Mouse (Mus musculus) thymus, adult 18-20 months (tissue): ENCODE data around the gene Dgki.

Experiments
- DNase-seq, 2 experiments: peaks; one replicate each; pipeline ENCODE4 v3.0.0; 2022; ENCODE audit warnings: mixed read lengths in 2 of 2

Gene Dgki

DNA sequence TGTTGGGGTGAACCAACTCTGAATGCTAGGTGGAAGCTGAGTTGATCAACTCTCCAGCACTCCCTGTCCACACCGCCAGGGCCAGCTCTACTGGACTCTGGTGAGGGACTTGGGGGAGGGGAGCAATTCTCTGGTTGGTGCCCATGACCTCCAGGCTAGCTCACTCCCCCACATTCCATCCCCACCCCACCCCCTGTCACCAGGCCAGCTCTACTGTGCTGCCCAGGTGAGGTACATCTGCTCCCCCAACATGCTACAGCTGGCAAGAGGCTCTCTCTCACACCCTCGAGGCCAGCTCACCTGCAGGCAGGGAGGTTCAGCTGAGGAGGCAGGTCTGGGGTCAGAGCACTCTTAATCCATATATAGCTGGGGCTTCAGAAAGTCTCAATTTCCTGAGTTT, 63.1 kb downstream of the Dgki start:
- no peak for DNase-seq

DNA sequence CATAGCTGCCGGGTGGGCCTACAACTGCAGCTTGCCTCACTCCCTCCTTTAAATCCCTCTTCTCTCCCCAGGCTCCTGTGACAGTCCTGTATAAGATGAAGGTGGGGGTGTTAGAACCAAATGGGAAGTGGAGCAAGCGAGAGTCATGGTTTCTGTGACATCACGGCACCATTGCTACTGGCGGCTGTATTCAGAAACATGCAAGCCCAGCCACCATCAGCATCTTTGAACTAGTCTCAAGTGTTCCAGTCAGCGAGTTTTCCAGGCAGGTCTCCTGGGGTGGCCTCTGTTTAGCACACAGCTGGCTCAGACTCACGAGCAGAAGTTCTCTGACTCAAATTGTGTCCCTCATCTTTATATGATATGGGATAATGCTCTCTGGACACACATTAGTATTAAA, 68.8 kb downstream of the Dgki start:
- no peak for DNase-seq

DNA sequence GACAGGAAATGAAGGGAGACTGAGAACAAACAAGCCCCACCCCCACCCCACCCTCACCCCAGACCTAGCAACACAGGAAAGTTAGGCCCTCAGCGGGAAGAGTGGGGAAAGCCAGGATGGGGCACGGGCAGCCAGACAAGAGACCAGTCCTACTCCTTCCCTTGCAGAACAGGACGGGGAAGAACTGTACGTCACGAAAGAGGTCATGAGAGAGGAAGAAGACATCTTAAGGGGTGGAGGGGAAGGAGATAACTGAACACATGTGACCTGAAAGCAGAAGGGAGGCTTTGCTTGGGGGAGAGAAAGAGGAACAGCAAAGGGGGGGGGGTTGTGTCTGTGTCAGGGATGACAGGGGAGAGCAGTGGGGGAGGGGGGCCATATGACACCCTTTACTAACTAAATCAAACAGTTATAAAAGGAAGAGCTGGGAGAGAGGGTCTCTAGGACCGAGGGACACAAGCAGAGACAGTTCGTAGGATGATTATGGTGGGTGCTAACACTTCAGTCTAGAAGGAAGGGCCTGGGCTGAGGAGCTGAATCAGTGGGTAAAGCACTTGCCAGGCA, 77.0 kb downstream of the Dgki start:
- DNase-seq = no peak

DNA sequence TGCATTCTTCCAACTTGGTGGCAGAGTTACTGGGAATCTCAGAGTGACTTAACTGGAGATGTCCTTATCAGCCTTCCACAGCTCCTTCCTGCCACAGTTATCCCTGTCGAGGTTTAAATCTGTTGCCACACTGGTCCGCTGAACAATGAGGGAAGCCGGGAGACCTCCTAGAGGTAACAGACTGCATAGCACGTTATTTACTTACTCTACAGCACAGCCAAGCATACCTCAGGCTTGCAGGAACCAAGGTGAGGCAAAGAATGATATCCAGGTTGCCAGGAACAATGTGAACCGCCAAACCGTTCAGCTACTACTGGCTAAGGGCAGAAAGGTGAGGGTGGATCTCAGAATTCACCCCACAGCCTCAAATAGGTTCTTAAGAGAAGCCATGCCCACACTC, 78.0 kb downstream of the Dgki start:
- DNase-seq = no peak

DNA sequence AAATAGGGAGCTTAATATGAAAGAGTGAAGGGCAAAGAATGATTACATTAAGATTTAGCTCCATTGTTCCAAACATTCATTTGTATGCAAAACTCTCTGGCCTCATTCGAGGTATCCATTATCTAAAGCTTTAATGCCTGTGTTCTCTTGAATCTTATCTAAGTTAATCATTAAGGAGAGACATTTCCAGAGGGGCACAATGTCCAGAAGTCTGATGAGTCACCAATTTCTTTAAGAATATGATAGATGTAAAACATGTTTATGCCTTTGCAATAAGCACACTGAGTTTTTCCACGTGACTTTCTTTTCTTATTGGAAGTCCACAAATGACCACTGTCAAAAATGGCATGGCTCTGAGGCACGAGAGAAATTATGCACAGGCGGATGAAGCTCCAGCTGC, 80.9 kb downstream of the Dgki start:
- DNase-seq = no peak

DNA sequence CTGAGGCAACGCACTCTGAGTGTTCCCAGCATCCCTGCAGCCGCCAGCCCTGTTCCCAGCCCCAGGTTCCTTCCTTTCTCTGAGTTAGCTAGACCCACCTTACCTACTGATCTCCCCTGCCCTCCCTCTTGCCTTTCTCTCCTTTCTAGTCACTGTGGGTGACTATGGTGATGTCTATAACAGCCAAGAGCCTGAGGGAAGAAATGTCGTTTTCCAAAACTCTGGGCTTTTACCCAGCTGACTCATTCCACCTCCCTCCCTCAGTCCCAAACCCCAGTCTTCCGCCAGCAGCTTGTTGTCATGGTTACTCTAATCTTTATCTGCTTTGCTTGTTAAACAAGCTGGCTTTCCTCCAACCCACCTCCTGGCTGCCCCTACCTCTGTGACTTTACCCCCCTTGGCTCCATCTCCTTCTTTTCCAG, 83.6 kb downstream of the Dgki start:
- DNase-seq = no peak

DNA sequence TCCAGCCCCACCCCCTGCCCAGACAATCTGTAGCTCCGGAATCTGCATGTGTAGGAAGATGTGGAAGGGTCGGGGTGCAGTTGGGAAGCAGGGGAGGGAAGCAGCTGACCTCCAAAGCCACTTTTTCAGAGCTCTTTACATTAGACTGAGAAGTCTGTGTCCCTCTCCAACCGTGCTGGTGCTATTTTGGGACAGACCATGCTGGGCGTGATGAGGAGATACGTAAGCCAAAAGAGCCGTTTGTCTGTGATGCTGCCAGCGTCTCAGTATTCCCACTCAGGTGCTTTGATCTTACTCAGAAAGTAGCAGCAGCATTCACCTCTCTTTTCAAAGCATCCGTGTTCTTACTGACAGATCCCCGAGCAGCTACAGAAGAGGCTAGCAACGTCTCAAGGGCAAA, 84.3 kb downstream of the Dgki start:
- DNase-seq = no peak

DNA sequence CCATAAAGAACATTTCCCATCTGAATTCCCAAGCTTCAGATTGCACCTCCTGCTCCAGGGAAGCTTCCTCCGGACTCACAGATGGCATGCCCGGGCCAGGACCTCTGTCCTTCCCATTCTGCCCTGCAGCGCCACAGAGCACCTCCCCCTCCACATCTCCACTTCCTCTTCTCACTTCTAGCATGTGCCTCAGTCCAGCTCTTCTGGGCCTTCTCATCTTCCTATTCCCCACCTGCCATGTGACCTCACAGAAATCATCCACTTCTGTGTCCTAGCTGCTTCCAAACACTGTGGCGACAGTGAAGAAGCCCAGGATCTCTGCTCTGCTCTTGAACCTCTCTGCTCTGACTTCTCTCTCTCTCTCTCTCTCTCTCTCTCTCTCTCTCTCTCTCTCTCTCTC, 87.1 kb downstream of the Dgki start:
- no peak for DNase-seq

DNA sequence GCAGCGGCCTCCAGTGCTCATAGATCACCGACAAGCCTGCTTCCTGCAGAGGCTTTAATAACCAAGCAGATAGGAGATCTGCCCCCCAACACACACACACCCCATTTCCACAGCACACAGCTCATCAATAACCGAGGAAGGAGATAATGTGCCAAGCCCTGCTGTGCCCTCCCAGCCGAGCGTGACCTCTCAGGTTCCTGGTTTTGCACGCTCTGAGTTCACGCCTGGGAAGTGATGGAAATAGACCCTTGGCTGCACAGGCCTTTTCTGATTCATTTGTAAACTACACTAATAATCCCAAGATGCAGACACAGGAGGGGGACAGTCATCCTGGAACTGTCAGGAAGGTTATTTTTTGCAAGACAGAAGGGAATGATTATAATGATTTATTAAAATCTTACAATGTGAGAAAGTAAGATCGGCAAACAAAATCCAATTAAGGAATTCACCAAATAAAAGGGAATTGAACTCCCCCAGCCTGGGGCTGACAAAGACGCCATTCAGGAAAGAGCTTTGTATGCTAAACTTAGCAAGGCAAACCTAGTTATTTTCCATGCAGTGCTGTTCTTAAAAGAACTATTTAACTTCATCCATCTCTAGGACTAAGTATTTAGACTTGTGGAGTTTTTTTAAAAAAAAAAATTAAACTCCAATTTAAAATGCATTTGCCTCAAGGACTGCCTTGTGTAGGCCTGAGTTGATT, 88.3 kb downstream of the Dgki start:
- DNase-seq = no peak

DNA sequence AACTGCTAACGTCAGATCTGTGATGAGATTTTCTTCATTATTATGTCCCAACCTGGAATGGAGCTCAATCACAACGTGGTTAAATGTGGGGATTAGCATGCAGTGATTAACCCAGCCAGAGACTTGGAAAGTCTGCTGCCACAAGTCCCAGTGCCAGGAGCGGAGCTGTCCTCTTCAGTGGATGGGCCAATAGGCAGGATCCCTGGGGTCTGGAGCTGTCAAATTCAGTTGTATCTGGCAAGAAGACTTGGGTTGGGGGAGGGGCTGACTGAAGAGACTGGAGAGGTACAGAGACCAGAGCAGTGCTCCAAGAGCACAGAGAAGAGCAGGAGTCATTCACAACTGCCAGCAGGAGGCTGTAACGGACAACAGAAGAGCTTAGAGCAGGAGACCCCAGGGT, 97.1 kb downstream of the Dgki start:
- no peak for DNase-seq

DNA sequence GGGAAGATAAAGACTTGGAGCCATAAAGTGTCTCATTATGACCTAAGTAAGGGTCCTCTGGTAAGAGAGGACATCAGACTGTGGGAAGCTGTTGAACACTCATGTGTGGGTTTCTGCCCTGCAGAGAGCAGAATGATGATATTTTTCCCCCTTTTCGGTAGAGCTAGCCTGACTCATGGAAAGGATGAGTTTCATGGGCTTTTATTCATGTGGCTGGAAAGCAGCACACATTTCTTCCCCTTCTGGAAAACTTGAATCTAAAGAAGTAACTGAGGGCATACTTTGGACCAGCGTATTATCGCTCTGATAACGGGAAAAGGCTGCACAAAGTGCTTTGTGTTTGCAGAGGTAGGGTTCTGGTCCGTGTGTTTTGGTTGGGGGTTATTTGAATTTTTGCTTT, 99.1 kb downstream of the Dgki start:
- no peak for DNase-seq

DNA sequence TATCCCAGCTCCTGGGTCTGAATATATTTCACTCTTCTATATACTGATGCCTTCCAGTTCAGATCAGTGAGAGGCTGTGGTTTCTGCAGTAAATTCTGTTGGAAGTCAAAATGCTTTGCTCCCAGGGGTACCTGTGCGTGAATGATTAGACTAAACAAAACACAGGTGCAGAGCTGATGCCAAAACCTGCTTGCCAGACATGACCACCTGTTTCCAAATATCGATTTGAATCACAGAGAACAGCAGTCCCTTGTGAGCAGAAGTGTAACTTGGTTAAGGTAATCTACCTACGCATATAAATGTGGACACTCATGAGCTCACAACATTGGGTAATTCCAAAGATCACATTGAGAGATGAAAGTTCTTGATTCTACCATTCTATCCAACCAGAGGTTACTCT, 100.5 kb downstream of the Dgki start:
- no peak for DNase-seq

DNA sequence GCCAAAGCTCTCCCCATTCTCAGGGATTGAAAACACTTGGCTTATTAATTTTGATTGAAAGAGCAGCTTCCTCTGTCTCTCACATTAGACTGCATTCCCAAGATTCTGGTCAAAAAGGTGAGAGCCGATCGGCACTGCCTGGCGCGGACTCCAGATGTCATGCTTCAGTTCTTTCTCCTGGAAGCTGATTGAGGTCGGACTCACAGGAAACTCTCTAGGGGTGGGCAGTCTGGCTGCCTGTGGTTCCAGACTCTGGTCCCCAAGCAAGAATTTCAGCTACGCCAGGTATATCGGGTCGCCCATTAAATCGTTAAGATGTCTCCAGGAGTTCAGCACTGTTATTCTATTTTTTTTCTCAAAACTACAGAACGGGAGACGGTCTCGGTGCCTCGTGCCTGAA, 102.2 kb downstream of the Dgki start:
- DNase-seq = no peak

DNA sequence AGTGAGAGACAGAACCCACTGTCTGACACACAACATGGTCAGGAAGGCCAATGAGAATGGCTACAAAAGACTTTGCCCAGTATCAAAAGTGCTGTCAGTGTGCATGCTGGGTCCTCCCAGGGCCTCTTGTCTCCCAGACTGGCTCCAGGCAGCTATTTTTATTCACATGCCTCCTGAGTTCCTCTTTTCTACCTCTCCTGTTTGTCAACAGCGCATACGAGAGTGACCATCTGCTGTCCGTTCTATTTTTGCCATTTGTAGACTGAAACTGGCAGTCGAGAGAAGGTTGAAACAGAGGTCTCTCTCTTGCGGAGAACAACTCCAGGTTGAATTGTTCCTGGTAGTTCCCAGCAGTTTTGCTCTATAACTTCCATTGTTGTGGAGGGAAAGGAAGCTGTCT, 103.1 kb downstream of the Dgki start:
- DNase-seq = no peak

DNA sequence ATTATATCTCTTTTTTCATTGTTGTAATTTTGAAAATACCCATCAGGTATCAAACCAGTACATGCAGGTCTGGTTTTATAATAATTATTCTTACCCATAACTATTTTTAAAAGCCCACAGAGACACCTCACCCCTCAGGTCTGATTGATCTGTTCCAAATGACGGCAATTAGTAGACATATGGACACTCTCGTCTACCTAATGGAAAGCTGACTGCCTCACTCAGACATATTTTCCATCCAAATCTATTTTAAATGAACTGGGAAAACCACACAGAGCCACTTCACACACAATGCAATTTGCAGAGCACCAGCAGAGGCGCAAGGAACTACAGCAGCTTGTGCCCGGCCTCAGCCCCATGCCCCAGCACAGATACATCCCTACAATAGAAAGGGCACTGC, 104.2 kb downstream of the Dgki start:
- no peak for DNase-seq

DNA sequence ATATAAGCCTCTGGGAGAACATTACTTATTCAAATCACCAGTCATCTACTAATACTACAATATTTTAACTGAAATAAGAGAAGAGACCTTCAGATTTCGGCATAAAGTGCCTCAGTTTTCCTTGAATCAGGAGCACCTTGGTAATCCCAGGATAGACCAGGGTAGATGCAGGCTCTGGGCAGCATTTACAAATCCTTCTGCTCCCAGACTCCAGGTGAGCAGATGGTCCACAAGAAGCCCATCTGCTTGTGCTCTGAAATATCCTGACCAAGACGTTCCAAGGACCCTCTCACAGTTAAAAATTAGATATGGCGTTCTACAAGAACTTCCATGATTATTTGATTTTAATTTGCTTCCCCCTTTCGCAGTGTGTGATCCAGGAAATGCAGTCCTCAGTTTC, 118.0 kb downstream of the Dgki start:
- DNase-seq = no peak

DNA sequence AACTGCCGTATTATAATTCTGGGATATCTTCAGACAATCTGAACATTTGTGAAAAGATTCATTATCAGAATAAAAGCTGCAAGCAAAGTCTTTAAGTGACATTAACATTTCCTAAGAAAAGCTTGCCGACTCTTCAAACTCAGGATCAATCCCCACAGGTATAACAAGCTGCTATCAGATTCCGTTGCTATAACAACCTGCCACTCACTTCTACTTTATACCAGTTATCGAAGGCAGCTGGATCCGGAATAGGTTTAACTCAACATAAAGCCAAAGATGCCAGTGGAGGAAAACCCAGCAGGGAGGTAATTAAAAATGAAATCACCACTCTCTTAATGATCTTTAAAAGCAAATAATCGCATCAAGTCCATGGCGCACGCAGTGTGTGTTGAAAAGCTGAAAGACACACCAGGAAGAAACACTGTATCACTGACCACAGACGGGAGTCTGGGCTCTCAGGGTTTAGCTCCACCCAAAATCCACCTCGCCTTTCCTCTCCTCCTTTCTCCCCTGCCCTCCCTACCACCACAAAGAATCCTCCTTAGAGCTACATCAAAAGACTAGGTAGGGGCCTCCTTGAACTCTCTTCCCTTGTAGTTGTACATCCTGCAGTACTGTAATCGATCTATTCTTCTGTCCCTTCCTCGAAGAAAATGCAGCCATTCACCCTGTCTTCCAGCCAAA, 128.7 kb downstream of the Dgki start:
- no peak for DNase-seq

DNA sequence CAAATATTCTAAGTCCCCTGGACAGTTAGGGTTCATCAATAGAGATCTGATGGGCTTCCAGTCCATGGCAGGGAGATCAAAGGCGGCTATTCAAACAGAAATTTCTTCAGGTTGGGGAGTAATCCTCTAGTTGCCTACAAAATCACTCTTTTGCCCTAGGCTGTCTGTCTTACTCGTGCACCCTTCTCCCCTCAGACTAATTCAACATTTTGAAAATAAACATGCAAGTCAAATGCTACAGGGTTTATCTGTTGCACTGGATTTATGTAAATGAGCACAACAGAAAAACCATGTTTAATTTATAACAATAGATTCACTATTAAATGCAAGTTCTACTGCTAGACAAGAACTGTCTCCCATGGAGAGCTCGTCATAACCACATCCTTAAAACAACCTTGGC, 141.1 kb downstream of the Dgki start:
- DNase-seq = no peak

DNA sequence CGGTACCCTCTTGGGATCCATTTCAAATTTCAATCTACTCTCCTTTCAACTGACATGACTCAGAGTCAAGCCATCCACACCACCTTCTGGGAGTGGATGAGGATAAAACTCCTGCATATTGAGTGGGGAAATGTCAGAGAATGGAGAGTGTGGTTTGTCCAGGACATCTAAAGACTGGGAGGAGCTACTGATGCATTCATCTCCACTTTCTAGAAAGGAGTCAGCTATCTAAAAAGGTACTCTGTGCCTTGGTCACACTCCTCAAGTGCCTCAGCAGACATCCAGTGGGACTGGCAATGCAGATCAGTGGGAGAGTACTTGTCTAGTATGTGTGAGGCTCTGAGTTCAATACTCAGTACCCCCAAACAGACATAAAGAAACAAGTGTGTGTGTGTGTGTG, 145.9 kb downstream of the Dgki start:
- DNase-seq = no peak

DNA sequence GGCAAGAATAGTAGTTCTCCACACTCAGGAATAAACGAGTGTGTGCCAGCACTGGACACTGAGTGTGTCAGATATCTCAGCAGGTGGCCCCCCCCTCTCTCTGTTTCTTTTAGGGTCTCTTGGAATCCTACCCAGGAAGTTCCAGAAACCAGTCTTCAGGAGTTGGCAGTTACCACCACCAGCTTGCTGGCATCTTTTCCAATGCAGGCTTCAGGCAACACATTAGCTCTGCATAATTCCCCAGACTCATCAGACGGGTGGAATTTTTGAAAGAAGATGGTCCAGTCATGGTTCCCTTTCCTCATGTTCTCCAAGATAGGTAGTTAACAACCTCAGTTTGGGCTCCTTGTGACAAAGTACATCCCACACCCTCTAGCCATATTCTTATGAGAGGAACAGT, 149.5 kb downstream of the Dgki start:
- DNase-seq = no peak

DNA sequence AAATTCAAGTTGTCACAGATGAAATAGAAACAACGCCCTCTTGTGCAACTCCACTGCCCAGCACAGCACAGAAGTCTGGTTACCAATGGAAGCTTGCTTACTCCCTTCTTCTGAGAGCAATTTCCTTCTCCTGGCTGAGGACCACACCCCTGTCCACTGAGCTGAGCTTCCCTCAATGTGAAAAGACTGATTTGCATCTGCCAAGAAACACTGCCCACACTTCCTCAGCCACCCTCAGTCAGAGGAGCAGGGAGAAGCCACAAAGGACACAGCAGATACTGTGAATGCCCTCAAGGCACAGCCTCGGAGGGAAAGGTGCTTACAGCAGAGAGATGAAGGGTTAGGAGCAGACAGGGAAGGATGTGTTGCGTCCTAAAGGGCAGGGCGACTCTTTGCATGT, 149.9 kb downstream of the Dgki start:
- no peak for DNase-seq

DNA sequence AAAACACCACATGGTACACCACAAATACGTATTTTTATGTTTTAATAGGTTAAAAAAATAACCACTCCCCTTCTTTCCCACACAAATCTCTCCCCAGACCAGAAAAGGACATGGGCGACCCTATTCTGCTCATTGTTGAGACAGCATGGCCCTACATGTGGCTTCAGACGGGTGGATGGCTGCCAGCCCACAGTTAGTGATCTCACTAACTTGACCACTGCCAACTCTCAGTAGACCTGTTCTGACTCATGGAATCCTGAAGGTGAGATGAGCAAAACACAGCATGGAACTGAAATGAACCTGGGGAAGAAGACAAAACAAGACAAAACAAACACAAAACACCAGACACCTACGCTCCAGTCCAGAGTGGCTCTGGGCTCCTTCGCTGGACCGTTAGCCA, 150.8 kb downstream of the Dgki start:
- no peak for DNase-seq

DNA sequence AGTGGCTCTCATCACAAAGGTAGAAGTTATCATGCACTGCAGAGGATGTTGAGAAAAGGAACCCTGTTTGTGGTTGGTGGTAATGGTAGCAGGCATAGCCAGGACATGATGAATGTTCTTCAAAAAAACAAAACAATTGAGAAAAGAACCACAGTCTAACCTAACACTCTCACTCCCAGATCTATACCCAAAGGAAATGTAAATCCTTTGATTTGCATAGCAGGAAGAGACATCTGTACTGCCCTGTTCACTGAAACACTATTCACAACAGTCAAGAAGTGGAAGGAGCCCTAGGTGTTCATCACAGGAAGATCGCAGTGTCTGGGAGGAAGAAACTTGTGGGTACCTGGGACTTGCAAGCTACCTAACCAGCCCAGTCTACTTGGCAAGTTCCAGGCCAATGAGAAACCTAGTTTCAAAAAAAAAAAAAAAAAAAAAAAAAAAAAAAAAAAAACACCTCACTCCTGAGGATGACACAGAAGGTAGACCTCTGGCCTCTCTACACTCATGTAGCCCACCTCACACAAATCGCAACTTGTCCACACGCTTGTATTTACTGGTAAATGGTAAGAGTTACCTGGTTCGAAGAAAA, 152.5 kb downstream of the Dgki start:
- DNase-seq = no peak

DNA sequence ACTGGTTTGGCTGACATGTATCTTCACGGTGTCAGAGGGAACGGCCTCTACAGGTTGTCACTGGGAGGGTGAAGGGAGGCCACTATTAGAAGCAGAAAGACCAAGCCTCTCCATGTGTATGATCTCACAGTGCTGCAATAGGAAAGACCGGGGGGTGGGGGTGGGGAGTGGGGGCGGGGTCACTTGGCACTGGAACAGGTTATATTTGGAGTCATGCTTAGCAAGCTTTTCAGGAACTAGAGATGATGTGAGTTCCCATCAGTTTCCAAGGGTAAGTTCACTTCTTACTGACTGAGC, 156.2 kb downstream of the Dgki start:
- DNase-seq = no peak
